Mouse (Mus musculus): Measurements from ENCODE around the gene Slmap. TPM values are rescaled to one million over a fixed set of nuclear protein-coding genes. Genes with fewer than 3 reads are reported as not detected.

The Slmap gene
- total RNA-seq, 4 experiments from 2014 or later = 93.5 to 105 (median 101) TPM

DNA sequence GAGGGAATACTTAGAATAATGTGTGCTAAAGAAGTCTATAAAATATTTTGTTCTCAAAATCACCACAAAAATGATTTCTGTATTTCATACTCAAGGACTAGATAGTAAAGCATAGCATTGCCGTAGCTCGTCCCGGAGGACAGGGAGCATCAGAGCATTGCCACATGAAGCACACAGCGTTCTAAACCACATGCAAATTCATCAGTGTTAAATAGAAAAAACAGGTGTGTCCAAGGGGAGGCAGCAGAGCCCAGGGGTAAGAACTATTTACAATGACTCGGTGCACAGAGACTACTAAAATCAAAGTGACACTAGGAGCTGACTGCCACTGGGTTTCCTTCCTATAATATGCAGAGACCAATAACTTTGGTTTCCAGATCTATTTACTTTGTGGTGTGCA lies 57.0 kb downstream of the Slmap start:
- no peak for DNase-seq (ENCODE audit: low spot score in 2 of 2)

DNA sequence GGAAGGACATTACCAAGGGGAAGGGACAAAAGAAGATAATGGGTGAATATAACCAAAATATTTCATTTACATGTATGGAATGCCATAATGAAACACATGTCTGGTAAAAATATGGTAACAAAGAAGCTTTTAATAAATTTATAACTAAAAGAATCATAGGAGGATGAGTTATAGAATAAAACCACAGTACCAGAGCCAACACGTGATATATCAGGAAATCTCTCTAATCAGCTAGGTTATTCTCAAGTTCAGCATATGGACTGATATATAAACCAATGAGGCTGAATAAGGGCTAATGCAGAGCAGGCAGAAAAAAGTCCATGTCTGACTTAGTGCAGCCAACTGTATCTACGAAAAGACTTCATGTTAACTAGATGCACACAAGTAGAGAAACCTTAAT lies 58.3 kb downstream of the Slmap start:
- no peak for DNase-seq (ENCODE audit: low spot score in 2 of 2)

DNA sequence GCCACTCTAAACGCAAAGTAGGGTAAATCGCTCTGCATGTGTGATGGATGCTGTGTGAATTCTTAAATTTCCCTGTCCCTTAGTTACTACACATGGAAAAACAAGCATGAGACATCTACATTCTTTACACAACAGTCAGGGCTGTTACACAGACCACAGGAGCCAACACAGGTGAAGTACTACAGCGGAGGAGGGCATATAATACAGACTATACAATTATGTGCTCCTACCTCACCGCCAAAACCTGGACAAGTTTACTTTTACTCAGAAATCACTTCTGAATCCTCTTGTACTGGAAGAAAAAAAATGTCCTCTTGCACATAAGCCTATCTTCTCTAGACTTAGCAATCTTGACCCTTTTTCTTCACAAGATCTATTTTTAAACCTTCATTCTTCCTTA lies 66.8 kb downstream of the Slmap start:
- no peak for DNase-seq (ENCODE audit: low spot score in 2 of 2)

DNA sequence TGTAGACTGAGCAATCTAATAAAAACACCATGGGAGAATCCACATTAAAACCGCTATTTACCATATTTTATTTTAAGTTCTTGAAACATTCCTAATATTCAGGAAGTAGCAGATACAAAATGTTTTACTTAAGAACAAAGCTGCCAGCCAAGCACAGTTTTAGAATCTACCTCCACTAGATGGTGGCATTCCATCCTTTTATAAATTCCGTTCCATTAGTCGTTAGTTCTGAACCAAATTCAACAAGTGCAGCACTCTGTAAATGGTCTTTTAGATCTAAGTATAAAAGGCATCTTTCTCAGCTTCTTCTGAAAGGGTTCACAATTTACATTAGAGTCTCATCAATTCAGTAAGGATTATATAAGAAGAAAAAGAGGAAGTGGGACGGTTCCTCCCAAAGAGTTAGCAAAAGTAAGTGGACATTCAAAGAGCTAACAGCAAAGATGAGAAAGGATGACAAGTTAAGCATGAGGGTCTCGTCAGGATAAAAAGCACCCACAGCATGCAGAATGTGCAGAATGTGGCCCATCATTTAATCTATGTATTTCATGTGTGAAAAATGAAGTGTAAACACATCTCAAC lies 68.1 kb downstream of the Slmap start:
- DNase-seq (ENCODE audit: low spot score in 2 of 2) = no peak

DNA sequence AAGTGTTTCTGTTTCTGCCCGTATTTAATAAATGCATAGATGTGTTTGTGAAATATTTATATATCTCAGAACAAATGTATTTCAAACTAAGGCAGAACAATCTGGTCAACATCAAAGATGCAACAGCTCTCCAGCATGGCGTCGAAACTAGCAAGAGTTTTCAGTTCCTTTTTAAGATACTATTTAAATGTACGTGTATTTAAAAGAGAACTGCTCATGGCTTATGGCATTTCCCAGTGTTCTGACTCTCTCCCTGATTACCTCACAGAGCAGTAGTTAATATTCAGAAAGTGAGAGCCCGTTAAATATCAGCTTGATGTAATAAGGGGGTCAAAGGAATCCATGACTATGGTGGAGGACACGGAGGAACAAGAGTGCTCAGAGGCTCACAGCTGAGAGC lies 68.8 kb downstream of the Slmap start:
- no peak for DNase-seq (ENCODE audit: low spot score in 2 of 2)

DNA sequence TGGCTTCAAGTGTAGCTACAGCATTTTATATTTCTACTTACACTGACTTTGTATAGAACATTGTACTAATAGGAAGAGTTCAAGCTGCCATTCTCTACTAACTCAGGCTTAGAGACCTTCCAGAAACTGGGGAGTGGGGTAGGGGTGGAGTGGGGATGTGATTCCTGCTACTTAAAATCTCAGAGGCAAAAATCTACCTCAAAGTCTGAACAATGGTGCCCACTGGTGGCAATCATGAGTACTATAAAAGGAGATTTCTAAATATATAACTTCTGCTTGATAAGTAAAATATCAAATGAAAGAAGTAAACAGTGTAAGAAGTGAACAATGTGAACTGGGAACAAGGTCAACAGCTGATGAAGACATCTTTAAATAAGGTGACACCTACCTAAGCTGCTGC lies 75.2 kb downstream of the Slmap start:
- peak in 1 of 2 experiments; percentile 15 for DNase-seq (ENCODE audit: low spot score in 2 of 2)

DNA sequence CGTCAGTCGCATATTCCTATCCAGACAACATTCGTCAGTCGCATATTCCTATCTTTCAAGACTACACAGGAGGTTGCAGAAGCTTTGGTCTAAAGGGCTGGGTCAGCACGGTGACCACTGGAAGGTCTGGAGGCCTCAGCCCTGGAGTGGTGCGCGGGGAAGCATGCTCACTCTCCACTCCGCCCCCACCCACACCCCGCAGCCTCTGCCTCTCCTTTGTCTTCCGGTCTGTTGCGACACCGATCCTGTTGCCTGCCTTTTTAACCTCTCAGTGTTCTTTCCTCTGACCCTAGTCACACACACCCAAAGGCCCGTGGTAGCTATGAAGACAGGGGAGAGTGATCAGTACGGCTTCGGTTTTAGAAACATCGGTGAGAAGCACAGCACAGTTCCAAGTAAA lies 79.9 kb downstream of the Slmap start:
- no peak for DNase-seq (ENCODE audit: low spot score in 2 of 2)

DNA sequence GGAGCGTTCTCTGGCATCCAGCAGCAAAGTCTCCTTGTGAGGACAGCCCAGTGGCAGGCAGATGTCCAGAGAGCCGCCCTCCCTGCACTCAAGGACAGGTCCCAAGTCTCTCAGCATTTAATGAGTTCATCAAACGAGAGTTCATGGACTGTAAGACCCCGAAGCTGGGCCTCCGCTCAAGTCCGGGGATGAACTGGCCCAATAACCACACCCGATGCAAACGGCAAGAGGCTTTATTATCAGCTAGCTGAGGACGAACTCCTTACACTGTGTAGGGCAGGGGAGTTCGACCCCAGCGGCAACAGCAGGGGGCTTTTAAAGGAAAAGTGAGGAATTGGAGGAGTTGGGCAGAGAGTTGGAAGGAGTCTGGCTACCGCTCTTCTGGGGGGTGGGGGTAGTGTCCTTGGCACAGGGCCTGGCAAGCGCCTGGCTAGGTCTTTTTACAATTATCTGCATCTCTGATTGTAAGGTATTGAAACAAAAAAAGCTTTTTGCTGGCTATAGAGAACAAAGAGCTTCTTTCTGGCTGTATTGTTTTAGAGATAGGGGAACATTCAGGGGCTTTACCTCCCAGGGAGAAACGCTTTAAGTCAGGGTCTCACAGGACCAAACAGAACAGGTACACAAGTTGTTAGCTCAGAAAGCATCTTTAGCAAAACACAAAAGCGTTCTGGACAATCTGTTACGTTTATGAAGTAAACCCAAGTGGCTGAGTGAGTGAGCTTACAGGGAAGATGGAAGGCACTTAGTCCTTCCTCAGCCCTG lies 84.5 kb downstream of the Slmap start:
- no peak for DNase-seq (ENCODE audit: low spot score in 2 of 2)

DNA sequence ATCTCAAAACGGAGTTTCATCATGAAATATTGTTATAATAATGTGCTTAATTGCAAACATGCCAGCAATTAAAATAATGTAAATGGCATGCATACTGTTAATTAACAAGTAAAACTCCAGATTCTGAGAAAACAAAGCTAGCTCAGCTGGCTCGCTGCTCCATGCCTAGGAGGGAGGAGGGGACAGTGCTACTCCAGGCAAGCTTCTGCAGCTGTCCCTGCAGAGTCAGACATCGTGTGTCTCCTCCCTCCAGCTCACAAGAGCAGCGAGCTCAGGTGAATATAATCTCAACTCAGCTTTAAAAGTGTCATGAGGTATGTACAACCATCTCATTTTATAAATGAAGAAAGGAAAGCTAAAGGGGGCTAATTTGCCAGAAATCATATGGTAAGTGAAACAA lies 86.2 kb downstream of the Slmap start:
- DNase-seq (ENCODE audit: low spot score in 2 of 2) = no peak

DNA sequence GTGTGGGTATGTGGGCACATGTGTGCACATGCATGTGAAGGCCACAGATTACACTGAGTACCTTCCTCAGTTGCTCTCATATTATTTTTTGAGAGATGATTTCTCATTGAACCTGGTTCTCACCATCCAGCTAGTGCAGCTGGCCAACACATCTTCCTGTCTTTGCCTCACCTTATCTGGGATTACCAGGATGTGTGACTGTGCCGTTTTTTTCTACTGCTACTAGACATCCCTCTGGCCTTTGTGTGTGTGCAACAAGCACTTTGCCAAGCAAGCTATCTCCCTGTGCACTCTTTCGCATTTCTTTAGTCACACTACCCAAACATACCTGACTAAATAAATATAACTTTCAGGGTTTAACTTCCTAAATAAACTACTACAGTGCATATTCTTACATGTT lies 87.5 kb downstream of the Slmap start:
- no peak for DNase-seq (ENCODE audit: low spot score in 2 of 2)

DNA sequence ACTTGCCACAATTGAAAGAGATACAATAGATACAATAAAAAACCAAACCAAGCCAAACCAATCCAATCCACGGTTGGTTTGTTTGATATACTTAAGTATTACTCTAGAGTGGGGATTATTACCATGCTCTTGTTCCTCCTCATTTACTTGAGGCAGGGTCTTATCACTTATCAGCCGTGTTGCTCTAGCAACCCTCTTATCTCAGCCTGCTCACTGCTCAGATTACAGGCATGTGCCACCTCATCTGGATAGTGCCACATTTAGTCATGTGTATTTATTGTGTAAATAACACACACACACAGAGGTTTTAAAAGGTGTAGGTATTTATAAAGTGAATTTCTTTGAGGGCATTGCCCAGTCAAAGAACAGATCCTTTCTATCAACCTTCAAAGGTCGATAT lies 88.2 kb downstream of the Slmap start:
- DNase-seq (ENCODE audit: low spot score in 2 of 2) = no peak

DNA sequence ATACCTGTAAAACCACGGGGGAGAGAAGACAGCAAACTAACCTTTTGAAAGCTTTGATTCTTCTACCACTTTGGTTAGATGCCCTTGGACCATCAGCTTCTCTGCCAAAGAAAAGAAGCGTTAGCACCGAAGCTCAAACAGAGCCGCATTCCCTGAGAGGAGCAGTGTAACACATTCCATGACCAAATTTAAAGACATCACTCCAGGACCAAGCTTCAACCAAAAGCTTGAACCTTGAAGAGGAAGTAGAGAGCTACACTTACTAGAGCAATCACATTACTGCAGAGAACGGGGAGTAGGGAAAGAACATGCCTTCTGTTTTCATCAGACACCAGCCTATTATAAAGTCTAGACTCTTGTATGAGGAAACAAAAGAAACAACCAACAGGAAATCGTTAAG lies 92.2 kb downstream of the Slmap start:
- no peak for DNase-seq (ENCODE audit: low spot score in 2 of 2)

DNA sequence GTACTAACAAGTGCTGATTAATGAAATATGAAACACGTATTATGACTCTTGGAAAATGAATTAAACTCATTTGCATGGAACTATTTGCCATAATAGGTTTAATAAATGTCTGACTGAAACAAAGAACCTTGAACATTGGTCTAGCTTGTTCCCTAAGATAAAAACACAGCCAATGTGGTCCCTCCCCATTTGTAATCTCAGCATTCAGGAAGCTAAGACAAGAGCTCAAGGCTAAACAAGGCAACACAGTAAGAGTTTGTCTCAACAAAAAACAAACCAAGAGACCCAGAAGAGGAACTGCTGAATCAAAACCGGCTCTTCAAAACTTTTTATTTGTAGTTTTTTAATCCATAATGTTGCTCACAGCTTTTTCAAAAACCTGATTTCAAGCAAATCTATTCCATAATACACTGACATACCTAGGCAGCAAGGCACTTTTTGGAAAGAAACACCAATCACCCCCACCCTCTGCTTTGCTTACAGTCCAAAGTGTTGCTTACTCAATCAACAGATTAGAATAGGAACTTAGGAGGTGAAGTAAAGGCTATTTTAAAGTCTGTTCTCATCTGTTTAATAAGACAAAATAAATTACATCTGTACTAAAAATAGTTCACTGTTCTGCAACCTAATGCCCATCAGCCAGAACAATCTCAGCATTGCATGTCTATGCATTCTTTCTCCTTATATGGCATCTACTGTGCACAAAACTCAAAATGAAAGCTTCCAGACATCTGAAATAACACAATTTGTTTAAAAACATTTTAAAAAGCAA lies 93.5 kb downstream of the Slmap start:
- no peak for DNase-seq (ENCODE audit: low spot score in 2 of 2)

DNA sequence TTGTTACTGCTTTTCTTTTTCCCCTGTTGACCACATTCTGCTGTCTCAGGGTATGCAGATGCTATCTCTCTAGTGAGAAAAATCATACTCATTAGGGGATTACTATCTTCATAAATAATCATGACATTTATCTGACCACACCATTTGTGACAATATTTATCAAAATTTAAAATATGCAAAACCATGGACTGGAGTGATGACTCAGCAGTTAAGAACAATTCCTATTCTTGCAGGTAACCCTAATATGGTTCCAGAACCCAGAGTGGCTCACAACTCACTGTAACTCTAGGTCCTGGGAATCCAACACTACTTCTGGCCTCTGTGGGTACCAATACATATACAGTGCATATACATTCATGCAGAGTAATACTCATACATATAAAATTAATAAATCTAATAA lies 94.7 kb downstream of the Slmap start:
- no peak for DNase-seq (ENCODE audit: low spot score in 2 of 2)

DNA sequence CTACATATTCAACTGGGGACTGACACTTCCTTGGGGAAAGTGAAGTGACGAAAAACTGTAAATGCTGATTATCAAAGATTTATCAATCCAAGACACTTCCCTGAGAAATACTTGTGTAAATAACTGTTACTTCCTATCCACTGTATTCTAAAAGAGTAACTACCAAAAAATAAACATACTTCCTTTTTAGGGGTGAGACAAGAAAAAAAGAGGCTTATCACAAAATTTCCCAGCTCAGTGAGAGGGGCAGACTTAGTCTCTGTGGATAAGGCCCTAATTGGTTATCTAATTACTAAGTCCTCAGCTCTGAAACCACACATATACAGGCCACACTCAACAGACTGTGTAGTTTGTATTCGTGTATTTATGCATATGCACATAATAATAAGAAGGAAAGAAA lies 97.0 kb downstream of the Slmap start:
- DNase-seq (ENCODE audit: low spot score in 2 of 2) = no peak

DNA sequence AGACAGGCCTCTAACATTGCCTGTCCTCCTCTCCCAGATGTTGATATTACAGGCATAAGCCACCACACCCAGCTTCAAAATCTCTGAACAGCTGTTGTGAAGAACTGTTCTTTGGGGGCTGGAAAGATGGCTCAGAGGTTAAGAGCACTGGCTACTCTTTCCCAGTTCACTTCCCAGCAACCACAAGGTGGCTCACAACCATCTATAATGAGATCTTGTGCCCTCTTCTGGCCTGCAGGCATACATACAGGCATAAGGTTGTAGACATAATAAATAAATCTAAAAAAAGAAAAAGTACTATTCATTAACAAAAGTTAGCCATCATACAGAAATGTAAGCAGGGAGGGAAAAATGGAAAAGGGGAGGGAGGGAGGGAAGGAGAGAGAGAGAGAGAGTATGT lies 98.4 kb downstream of the Slmap start:
- DNase-seq (ENCODE audit: low spot score in 2 of 2) = no peak

DNA sequence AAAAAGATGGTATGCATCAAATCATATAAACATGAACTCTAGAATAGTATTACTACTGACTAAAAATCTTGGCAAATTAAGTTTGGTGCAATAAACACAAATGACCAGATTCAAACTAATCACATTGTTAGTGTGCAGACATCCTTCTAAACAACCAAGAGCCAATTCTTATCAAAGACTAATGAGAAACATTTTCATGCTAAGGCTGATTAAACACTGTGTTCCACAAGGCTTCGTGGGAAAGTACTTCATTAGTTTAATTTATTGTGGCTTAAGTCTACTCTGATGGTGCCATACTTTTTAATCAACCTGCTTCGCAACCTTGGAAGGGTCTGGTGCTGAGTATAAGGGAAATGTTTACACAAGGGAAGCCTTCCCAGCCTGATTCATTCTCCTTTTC lies 102.4 kb downstream of the Slmap start:
- DNase-seq (ENCODE audit: low spot score in 2 of 2) = no peak

DNA sequence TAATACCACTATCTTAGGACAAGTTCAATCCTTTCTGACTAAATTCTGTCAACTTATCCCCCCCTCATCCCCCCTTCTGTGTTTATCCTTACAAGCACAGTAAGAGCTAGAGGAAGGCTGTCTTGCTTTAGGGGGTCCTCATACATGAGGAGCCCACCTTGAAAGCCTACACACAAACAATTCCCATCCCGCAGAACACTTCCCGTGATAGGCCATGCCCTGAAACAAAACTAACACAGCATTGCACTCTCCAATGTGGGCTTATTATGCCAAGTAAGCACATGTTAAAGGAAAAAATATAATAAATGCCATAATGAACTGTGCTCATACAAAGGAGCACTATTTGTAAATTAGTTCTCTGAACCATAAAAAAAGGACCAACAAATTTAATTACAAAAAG lies 102.8 kb downstream of the Slmap start:
- no peak for DNase-seq (ENCODE audit: low spot score in 2 of 2)

DNA sequence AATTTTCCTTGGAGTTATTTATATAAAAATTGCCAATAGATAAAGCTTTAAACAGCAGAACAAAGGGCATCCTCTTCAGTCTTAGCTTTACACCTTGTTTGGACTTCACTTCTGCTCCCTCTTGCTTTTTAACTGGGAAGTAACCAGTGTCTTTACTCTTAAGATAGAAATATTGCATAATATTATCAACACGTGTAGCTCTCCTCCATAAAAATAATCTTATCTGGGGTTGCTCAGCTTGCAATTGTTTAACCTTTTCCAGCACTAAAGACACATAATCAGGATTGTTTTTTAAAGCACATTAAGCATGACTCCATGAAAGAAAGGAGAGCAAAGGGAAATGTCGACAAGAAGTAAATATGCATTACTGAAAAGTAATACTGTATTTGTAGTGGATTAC lies 114.5 kb downstream of the Slmap start:
- DNase-seq (ENCODE audit: low spot score in 2 of 2) = no peak

DNA sequence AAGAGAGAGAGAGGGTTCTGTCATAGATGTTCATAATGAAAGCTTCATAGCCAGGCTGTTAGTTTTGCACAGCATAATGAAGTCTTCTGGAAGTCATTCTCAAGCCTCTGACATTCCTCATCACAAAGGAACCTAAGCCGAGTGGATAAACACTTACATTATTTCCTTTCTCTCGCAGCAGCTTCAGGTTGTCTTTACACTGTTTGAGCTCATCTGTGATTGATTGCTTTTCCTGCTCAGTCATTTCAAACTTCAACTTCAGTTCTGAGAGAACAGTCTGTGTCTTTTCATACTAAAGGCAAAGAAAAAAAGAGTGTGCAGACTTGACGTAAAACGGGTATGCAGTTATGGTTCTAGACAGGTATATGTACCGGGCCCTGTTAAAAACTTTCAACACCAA lies 116.8 kb downstream of the Slmap start:
- no peak for DNase-seq (ENCODE audit: low spot score in 2 of 2)

DNA sequence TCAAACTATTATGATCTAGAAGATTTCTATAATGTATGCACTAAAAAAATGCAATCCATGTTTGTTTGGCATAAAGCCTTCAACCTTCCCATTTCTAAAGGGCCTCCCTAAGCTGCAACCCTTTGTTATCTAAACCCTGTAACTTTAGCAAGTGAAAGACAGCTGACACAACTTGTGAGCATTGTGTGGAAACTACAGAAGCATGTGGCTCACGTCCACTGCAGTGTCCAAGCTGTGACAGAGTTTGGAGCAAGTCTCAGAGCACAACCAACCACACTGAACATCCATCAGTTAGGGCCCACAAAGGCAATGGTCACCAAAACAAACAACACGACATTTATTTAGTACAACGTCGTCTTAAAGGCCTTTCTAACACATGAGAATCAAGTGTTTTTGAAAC lies 117.6 kb downstream of the Slmap start:
- no peak for DNase-seq (ENCODE audit: low spot score in 2 of 2)

DNA sequence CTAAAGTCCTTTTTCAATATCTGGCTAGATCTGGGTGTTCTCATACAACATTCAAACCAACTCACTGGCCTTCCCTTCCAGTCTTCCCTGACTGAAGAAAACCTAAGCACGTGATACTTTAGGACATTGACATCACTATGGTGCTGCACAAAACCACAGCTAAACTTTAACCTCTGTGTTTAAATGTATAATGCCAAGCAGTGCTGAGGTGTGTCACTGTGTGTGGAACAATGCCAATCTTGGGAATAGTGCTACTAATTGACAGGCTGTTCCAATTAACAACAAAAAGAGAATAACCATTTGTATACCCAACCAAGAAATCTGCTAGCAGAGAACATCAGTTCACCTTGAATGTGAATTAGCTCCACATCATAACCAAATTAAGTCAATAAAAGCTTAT lies 121.2 kb downstream of the Slmap start:
- DNase-seq (ENCODE audit: low spot score in 2 of 2) = no peak

DNA sequence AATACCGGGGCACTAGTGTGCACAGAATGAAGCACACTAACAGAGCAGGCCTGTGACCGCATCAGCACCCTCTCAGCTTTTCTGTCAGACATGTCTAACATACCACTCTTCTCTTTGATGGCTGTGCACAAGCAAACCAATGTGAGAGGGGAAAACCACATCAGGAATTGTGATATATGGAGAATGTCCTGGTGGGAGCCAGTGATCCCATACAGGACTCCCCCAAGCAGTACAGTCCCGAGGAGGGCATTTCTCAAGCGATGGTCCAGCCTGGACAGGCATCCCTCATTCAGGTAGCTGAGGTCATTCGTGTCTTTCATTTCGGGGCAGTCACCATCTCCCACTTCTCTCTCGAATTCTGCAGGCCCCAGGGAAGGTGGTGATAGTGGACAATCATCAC lies 128.0 kb downstream of the Slmap start:
- no peak for DNase-seq (ENCODE audit: low spot score in 2 of 2)
